1 mouse cellular context compared by ENCODE assay signal in the genomic region with DNA sequence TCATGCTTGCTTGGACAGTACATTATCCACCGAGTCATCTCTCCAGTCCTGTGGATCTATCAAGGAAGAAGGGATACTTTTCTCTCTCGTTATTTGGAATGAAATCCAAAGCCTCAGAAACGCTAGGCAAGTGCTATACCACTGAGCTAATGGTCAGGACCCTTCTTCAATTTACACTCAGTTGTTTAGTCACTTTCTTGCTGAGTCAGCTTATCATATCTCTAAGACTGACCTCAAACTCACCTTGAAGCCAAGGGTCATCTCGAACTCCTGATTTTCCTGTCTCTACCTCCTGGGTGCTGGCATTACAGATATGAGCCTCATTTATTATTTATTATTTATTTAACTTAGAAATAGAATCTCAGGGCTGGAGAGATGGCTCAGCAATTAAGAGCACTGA.
A peak's percentile ranks its signal among the peaks of the same experiment; 100 is the strongest.
TF ChIP-seq lines count a peak whose summit lies in the region.

No protein-coding gene starts in this region.

TF ChIP-seq in CH12.LX, 34 proteins besides CTCF, POLR2A, EP300 and RAD21 (continued from another document):
- TF ChIP-seq MAFK (IDR thresholded peaks at IDR 0.05; ENCODE audit: insufficient replicate concordance, low read length) (peak; percentile 80), MYC (IDR thresholded peaks at IDR 0.05; ENCODE audit: low read depth, low read length) (no peak), ETS1 (conservative IDR thresholded peaks at IDR 0.05; ENCODE audit: low read depth, low read length) (no peak), MEF2A (IDR thresholded peaks at IDR 0.05; ENCODE audit: borderline replicate concordance, low read depth, low read length) (no peak)
TF ChIP-seq in CH12.LX: peak in this region for 1.
